Mouse (Mus musculus) gastrocnemius, postnatal 36 days (tissue): Measurements from ENCODE around the gene Mast4. TPM values are rescaled to one million over a fixed set of nuclear protein-coding genes. Genes with fewer than 3 reads are reported as not detected.

Source experiments
- DNase-seq, 2 experiments: peaks; one replicate each; pipeline ENCODE4 v3.0.0; 2022
- intact Hi-C: fragments of 180-260 bp; cut with DNase I; formaldehyde crosslinking; loops from one replicate; pipeline ENCODE4 v1.15.1; 2025
- total RNA-seq, 2 experiments: library from RNA; stranded (reverse); gene quantifications; 2 replicates each; pipeline ENCODE4 v1.2.3; 2021

The Mast4 gene
- total RNA-seq, 2 experiments from 2014 or later: 30.8 to 33.7 TPM

GRCm38 (mm10) chr13:102902123-102902522 lies 432.2 kb downstream of the Mast4 start:
- intact Hi-C loops: loop anchor here (5.0 kb wide), 1 partner anchor 90 kb away; no protein-coding TSS in a partner anchor
- no peak for DNase-seq

- intact Hi-C loops: loop anchor here (5.0 kb wide), 1 partner anchor 88 kb away; no protein-coding TSS in a partner anchor
Measured at GRCm38 (mm10) chr13:102900531-102900930, 433.8 kb downstream of the Mast4 start.

GRCm38 (mm10) chr13:102900083-102900420 lies 434.2 kb downstream of the Mast4 start:
- intact Hi-C loops: loop anchor here (5.0 kb wide), 1 partner anchor 88 kb away; no protein-coding TSS in a partner anchor

More at GRCm38 (mm10) chr13:102900531-102900930, 433.8 kb downstream of the Mast4 start:
- DNase-seq: no peak

GRCm38 (mm10) chr13:102899253-102900082 lies 434.8 kb downstream of the Mast4 start:
- DNase-seq: no peak
- intact Hi-C loops: loop anchor here (5.0 kb wide), 1 partner anchor 87 kb away; no protein-coding TSS in a partner anchor

More at GRCm38 (mm10) chr13:102900083-102900420, 434.2 kb downstream of the Mast4 start:
- no peak for DNase-seq

GRCm38 (mm10) chr13:102898374-102899131 lies 435.7 kb downstream of the Mast4 start:
- intact Hi-C loops: no loop called here
- DNase-seq: peak in 1 of 2 experiments; percentile 37

GRCm38 (mm10) chr13:102896322-102896721 lies 438.0 kb downstream of the Mast4 start:
- intact Hi-C loops: no loop called here
- no peak for DNase-seq

GRCm38 (mm10) chr13:102895894-102896293 lies 438.4 kb downstream of the Mast4 start:
- DNase-seq: no peak
- intact Hi-C loops: no loop called here

- no peak for DNase-seq
- intact Hi-C loops: no loop called here
Measured at GRCm38 (mm10) chr13:102894287-102895234, 439.7 kb downstream of the Mast4 start.

- no peak for DNase-seq
- intact Hi-C loops: no loop called here
Measured at GRCm38 (mm10) chr13:102892783-102893182, 441.5 kb downstream of the Mast4 start.

- DNase-seq: no peak
- intact Hi-C loops: no loop called here
Measured at GRCm38 (mm10) chr13:102889989-102890388, 444.3 kb downstream of the Mast4 start.

- intact Hi-C loops: no loop called here
- no peak for DNase-seq
Measured at GRCm38 (mm10) chr13:102889537-102889936, 444.8 kb downstream of the Mast4 start.

GRCm38 (mm10) chr13:102888895-102889490 lies 445.3 kb downstream of the Mast4 start:
- no peak for DNase-seq
- intact Hi-C loops: no loop called here

GRCm38 (mm10) chr13:102888211-102888610 lies 446.1 kb downstream of the Mast4 start:
- intact Hi-C loops: no loop called here
- no peak for DNase-seq

- intact Hi-C loops: no loop called here
- no peak for DNase-seq
Measured at GRCm38 (mm10) chr13:102887534-102887933, 446.8 kb downstream of the Mast4 start.

GRCm38 (mm10) chr13:102886788-102887187 lies 447.5 kb downstream of the Mast4 start:
- DNase-seq: no peak
- intact Hi-C loops: no loop called here

GRCm38 (mm10) chr13:102886147-102886546 lies 448.1 kb downstream of the Mast4 start:
- intact Hi-C loops: no loop called here
- no peak for DNase-seq

GRCm38 (mm10) chr13:102880381-102881076 lies 453.8 kb downstream of the Mast4 start:
- intact Hi-C loops: no loop called here
- DNase-seq: no peak

GRCm38 (mm10) chr13:102878631-102879030 lies 455.7 kb downstream of the Mast4 start:
- no peak for DNase-seq
- intact Hi-C loops: no loop called here

GRCm38 (mm10) chr13:102877766-102878325 lies 456.5 kb downstream of the Mast4 start:
- no peak for DNase-seq
- intact Hi-C loops: no loop called here
